Mouse (Mus musculus): ENCODE results near the gene Mcrs1. TPM values are rescaled to one million over a fixed set of nuclear protein-coding genes. Genes with fewer than 3 reads are reported as not detected.

Gene Mcrs1
- polyA plus RNA-seq, 1 experiment from 2014 or later, result 178 TPM

Other genes with a start within 250 kb of the Mcrs1 start
- 59.6 and 72.4 TPM in 2 replicates for gene Tuba1c, start 222.1 kb downstream of the Mcrs1 start, polyA plus RNA-seq (2016; fragmentation: Nextera tagmentation; extraction: Ambion mirVana)
- 23.3 and 35.6 TPM in 2 replicates for gene Prph, start 196.8 kb downstream of the Mcrs1 start, polyA plus RNA-seq (2016; fragmentation: Nextera tagmentation; extraction: Ambion mirVana)
- 24.1 and 29.2 TPM in 2 replicates for gene Troap, start 177.4 kb downstream of the Mcrs1 start, polyA plus RNA-seq (2016; fragmentation: Nextera tagmentation; extraction: Ambion mirVana)
- gene C1ql4, start 164.1 kb downstream of the Mcrs1 start, polyA plus RNA-seq (2016; fragmentation: Nextera tagmentation; extraction: Ambion mirVana), result 18.4 and 18.7 TPM in 2 replicates
- 3.2 and 3.3 TPM in 2 replicates for gene Dnajc22, start 158.8 kb downstream of the Mcrs1 start, polyA plus RNA-seq (2016; fragmentation: Nextera tagmentation; extraction: Ambion mirVana)
- gene Spats2, start 126.0 kb downstream of the Mcrs1 start, polyA plus RNA-seq (2016; fragmentation: Nextera tagmentation; extraction: Ambion mirVana), result 72.7 and 73.6 TPM in 2 replicates
- gene Kcnh3, start 27.1 kb downstream of the Mcrs1 start, polyA plus RNA-seq (2016; fragmentation: Nextera tagmentation; extraction: Ambion mirVana), result 0.40 TPM in 1 of 2 replicates, not detected in the other
- 82.3 and 83.3 TPM in 2 replicates for gene Prpf40b, start 43.1 kb upstream of the Mcrs1 start, polyA plus RNA-seq (2016; fragmentation: Nextera tagmentation; extraction: Ambion mirVana)
- gene Fam186b, start 43.9 kb upstream of the Mcrs1 start, polyA plus RNA-seq (2016; fragmentation: Nextera tagmentation; extraction: Ambion mirVana), result 0.10 and 0.22 TPM in 2 replicates
- 19.7 and 23.4 TPM in 2 replicates for gene Fmnl3, start 118.5 kb upstream of the Mcrs1 start, polyA plus RNA-seq (2016; fragmentation: Nextera tagmentation; extraction: Ambion mirVana)
- gene Tmbim6, start 140.9 kb upstream of the Mcrs1 start, polyA plus RNA-seq (2016; fragmentation: Nextera tagmentation; extraction: Ambion mirVana), result 271 and 274 TPM in 2 replicates
- gene Nckap5l, start 205.8 kb upstream of the Mcrs1 start, polyA plus RNA-seq (2016; fragmentation: Nextera tagmentation; extraction: Ambion mirVana), result 14.9 and 16.1 TPM in 2 replicates
- gene Bcdin3d, start 222.8 kb upstream of the Mcrs1 start, polyA plus RNA-seq (2016; fragmentation: Nextera tagmentation; extraction: Ambion mirVana), result 18.9 TPM in 2 replicates